16 mouse cellular contexts compared by ENCODE assay signal in genomic region chr11:89363981-89364380, GRCm38 (mm10).
"Had no signal": no experiment of that assay in that cellular context is flagged by ENCODE, and none has a peak within 500 bp of the region (broad histone marks: within the 10 kb centered on the region; RNA-seq: fewer than 3 reads in every experiment).

No protein-coding gene starts in this region.

- H3K9ac ChIP-seq: neural tube, embryonic 13.5 days; neural tube, embryonic 15.5 days; stomach, embryonic 15.5 days had no signal

- H3K27me3 ChIP-seq: neural tube, embryonic 15.5 days; stomach, embryonic 15.5 days had no signal

- DNase-seq: retina, postnatal 1 day; right cerebral cortex, adult 18-20 months; right cerebral cortex, postnatal 14 days; right cerebral cortex, postnatal 25 days; right cerebral cortex, postnatal 4 days; spleen, adult 18-20 months; thymus, adult 18-20 months; thymus, adult 2 months; thymus, postnatal 14 days; thymus, postnatal 25 days; thymus, postnatal 36 days; thymus, postnatal 4 days had no signal

- H3K4me1 ChIP-seq: stomach, embryonic 15.5 days had no signal

- H3K4me3 ChIP-seq: neural tube, embryonic 13.5 days; neural tube, embryonic 15.5 days; stomach, embryonic 15.5 days had no signal

- H3K27ac ChIP-seq: neural tube, embryonic 13.5 days; neural tube, embryonic 15.5 days; stomach, embryonic 15.5 days; stomach, postnatal 0 days had no signal

- H3K9me3 ChIP-seq: neural tube, embryonic 13.5 days; neural tube, embryonic 15.5 days; stomach, embryonic 15.5 days had no signal

- H3K4me2 ChIP-seq: neural tube, embryonic 13.5 days; neural tube, embryonic 15.5 days; stomach, embryonic 15.5 days had no signal

- H3K36me3 ChIP-seq: neural tube, embryonic 13.5 days; neural tube, embryonic 15.5 days; stomach, embryonic 15.5 days had no signal
